Mouse (Mus musculus): ENCODE data around the gene Zfp583. TPM values are rescaled to one million over a fixed set of nuclear protein-coding genes. Genes with fewer than 3 reads are reported as not detected.

Zfp583 gene
- polyA plus RNA-seq, 1 experiment from 2014 or later: 3.0 TPM

Other genes starting within 250 kb of the Zfp583 start
- gene Zfp787, start 175.3 kb downstream of the Zfp583 start, polyA plus RNA-seq (2018): 11.6 to 29.7 TPM (median 29.1 TPM) in 3 replicates
- gene Zfp444, start 159.1 kb downstream of the Zfp583 start, polyA plus RNA-seq (2018): 5.2 to 17.1 TPM (median 13.0 TPM) in 3 replicates
- not detected in 3 replicates for gene Galp, start 134.2 kb downstream of the Zfp583 start, polyA plus RNA-seq (2018)
- not detected in 3 replicates for gene Zscan5b, start 109.0 kb downstream of the Zfp583 start, polyA plus RNA-seq (2018)
- gene Epp13, start 78.6 kb downstream of the Zfp583 start, polyA plus RNA-seq (2018): not detected in 3 replicates
- 1.4 to 1.9 TPM (median 1.7 TPM) in 3 replicates for gene Zfp667, start 44.7 kb downstream of the Zfp583 start, polyA plus RNA-seq (2018)
- gene Gm3854, start 12.5 kb upstream of the Zfp583 start, polyA plus RNA-seq (2018): 0.07 TPM in 1 of 3 replicates, not detected in the others
- gene Zfp78, start 32.0 kb upstream of the Zfp583 start, polyA plus RNA-seq (2018): 1.2 to 3.1 TPM (median 1.7 TPM) in 3 replicates
- gene Zfp28, start 52.0 kb upstream of the Zfp583 start, polyA plus RNA-seq (2018): 6.1 to 7.1 TPM (median 6.9 TPM) in 3 replicates
- not detected in 3 replicates for gene Smim17, start 67.4 kb upstream of the Zfp583 start, polyA plus RNA-seq (2018)
- gene Gm20715, start 79.0 kb upstream of the Zfp583 start, polyA plus RNA-seq (2018): not detected in 3 replicates
- gene Olfr1344, start 107.4 kb upstream of the Zfp583 start, polyA plus RNA-seq (2018): not detected in 3 replicates
- gene Olfr1336, start 124.9 kb upstream of the Zfp583 start, polyA plus RNA-seq (2018): not detected in 3 replicates
- gene Olfr1346, start 135.8 kb upstream of the Zfp583 start, polyA plus RNA-seq (2018): not detected in 3 replicates
- gene Olfr5, start 155.7 kb upstream of the Zfp583 start, polyA plus RNA-seq (2018): not detected in 3 replicates
- gene Olfr1347, start 168.5 kb upstream of the Zfp583 start, polyA plus RNA-seq (2018): not detected in 3 replicates
- not detected in 3 replicates for gene Olfr1348, start 177.5 kb upstream of the Zfp583 start, polyA plus RNA-seq (2018)
- not detected in 3 replicates for gene Olfr1349, start 191.7 kb upstream of the Zfp583 start, polyA plus RNA-seq (2018)
- not detected in 3 replicates for gene Olfr1350, start 233.6 kb upstream of the Zfp583 start, polyA plus RNA-seq (2018)